Mouse (Mus musculus) kidney, embryonic 15.5 days (tissue): ENCODE measurements around the gene 1700017D01Rik. TPM values are rescaled to one million over a fixed set of nuclear protein-coding genes. Genes with fewer than 3 reads are reported as not detected.

Experiments used
- polyA plus RNA-seq: library from polyadenylated mRNA; unstranded; fragments of >200 nt; fragmentation: Nextera tagmentation; extraction: Ambion mirVana; gene quantifications from 2 replicates; pipeline ENCODE4 v1.2.1, GENCODE M21; 2015

Gene 1700017D01Rik
- polyA plus RNA-seq, 1 experiment from 2014 or later = not detected

Other genes with a start within 250 kb of the 1700017D01Rik start
- 93.6 and 105 TPM in 2 replicates for gene Tmem109, start 248.9 kb downstream of the 1700017D01Rik start, polyA plus RNA-seq
- 48.1 and 49.4 TPM in 2 replicates for gene Prpf19, start 235.6 kb downstream of the 1700017D01Rik start, polyA plus RNA-seq
- not detected in 2 replicates for gene Zp1, start 210.2 kb downstream of the 1700017D01Rik start, polyA plus RNA-seq
- 0.08 and 0.09 TPM in 2 replicates for gene Ptgdr2, start 193.7 kb downstream of the 1700017D01Rik start, polyA plus RNA-seq
- gene Ccdc86, start 181.6 kb downstream of the 1700017D01Rik start, polyA plus RNA-seq = 33.1 and 33.4 TPM in 2 replicates
- gene Ms4a10, start 156.2 kb downstream of the 1700017D01Rik start, polyA plus RNA-seq = 0.31 TPM in 1 of 2 replicates, not detected in the other
- not detected in 2 replicates for gene Ms4a15, start 137.6 kb downstream of the 1700017D01Rik start, polyA plus RNA-seq
- not detected in 2 replicates for gene Ms4a18, start 112.8 kb downstream of the 1700017D01Rik start, polyA plus RNA-seq
- 2.4 TPM in 1 of 2 replicates, not detected in the other for gene Ms4a8a, start 49.8 kb downstream of the 1700017D01Rik start, polyA plus RNA-seq
- gene 1700025F22Rik, start 34.4 kb upstream of the 1700017D01Rik start, polyA plus RNA-seq = not detected in 2 replicates
- gene Ms4a13, start 65.9 kb upstream of the 1700017D01Rik start, polyA plus RNA-seq = not detected in 2 replicates
- gene Ms4a12, start 101.6 kb upstream of the 1700017D01Rik start, polyA plus RNA-seq = 0.09 TPM in 1 of 2 replicates, not detected in the other
- gene Ms4a1, start 135.4 kb upstream of the 1700017D01Rik start, polyA plus RNA-seq = not detected in 2 replicates
- not detected in 2 replicates for gene Ms4a5, start 153.0 kb upstream of the 1700017D01Rik start, polyA plus RNA-seq
- gene Ms4a14, start 183.6 kb upstream of the 1700017D01Rik start, polyA plus RNA-seq = 0.06 TPM in 2 replicates
- 5.1 TPM in 2 replicates for gene Ms4a7, start 205.3 kb upstream of the 1700017D01Rik start, polyA plus RNA-seq
- 3.9 and 6.2 TPM in 2 replicates for gene Ms4a4a, start 244.6 kb upstream of the 1700017D01Rik start, polyA plus RNA-seq